Mouse (Mus musculus) liver, adult 2 months (tissue): ENCODE measurements around the gene Prpf4b.

Experiments used
- CTCF ChIP-seq: fragments of 200-500 bp; IDR thresholded peaks from 2 replicates; pipeline ENCODE4 v1.5.1; 2011; ENCODE audit warnings: low read depth, low read length, control low read depth
- POLR2A ChIP-seq: fragments of 200-500 bp; IDR thresholded peaks from 2 replicates; pipeline ENCODE4 v1.6.1; 2011; ENCODE audit warnings: low read length, control low read depth; ENCODE audit not compliant: insufficient read depth; ENCODE audit errors: extremely low read depth

- TF ChIP-seq POLR2A, result no peak
- TF ChIP-seq CTCF, result no peak
Observed at GRCm38 (mm10) chr13:34827988-34828882, 46.9 kb upstream of the Prpf4b start.
